Mouse (Mus musculus): ENCODE results near the gene Cacna2d2. TPM values are rescaled to one million over a fixed set of nuclear protein-coding genes. Genes with fewer than 3 reads are reported as not detected.

Gene Cacna2d2
- total and polyA plus RNA-seq, 2 experiments = not detected

DNA sequence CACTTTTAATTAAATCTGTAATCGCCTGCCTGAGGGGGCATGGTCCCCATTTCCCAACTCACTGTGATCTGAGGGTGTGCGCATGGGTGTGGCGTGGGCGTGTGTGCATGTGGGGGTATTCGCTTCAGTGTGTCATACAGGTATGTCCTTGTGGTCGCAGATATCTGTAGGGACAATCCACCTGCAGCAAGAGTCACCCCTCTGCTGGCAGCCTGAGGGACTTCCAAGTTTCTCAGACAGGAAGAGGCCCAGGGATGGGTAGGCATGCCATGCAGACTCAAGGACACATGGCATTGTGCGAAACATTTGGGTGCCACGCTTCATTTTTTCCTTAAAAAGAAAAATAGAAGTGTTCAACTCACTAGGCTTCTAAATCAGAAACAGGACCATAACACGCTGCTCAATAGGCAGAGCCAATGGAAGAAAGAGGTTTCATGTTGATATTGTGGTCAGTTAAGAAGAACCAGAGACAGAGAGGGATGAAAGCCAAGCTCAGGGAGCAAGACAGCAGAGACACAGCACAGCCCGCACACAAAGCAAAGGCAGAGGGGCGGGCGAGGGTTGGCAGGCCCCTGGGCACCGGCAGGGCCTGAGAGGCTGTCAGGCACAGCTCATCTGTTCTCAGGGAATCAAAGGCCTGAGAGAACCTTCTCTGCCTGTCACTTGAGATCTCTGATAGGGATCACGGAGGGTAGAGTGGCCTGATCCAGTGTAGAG lies 111.1 kb downstream of the Cacna2d2 start:
- WGBS = 83% methylated on average over 14 of the region's 14 CpGs

DNA sequence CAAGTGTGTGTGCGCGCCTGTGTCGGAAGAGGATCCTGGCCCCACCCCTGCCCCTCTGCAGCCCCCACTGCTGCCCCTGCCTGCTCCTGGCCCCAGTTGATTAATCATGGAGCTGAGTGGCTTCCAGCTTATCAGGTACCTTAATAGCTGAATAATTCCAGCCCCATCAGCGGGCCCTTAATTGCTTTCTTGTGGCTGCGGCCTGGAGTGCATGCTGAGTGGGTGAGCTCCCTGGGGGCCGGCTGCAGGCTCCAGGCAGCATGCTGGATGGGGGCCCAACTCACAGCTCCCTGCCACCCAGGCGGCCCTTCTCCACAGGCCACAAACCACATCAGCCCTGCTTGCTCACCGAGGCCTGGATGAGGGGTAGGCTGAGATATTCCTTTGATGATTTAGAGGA lies 112.0 kb downstream of the Cacna2d2 start:
- 81% methylated on average over 8 of the region's 8 CpGs for WGBS
- no peaks in the 10 kb centered on the region for H3K4me1 ChIP-seq (ENCODE audit: control insufficient read depth, insufficient read depth, low read length)
- no peak overlapping the region for H3K9ac ChIP-seq (ENCODE audit: low read depth, low read length)
- H3K4me3 ChIP-seq (ENCODE audit: insufficient read depth, low read depth, low read length) = no peak overlapping the region
- DNase-seq (ENCODE audit: extremely low read depth, low read depth, low spot score) = no peak
- TF ChIP-seq CTCF (IDR thresholded peaks at IDR 0.05; ENCODE audit: low read depth, low read length) = no peak
- TF ChIP-seq POLR2A (IDR thresholded peaks at IDR 0.05; ENCODE audit: extremely low read depth, insufficient read depth, low read length) = no peak
- H3K79me2 ChIP-seq (ENCODE audit: control insufficient read depth, insufficient read depth, low read length) = no peaks in the 10 kb centered on the region
- H3K36me3 ChIP-seq (ENCODE audit: control insufficient read depth, insufficient read depth, low read length) = no peaks in the 10 kb centered on the region
- H3K27me3 ChIP-seq (ENCODE audit: control insufficient read depth, insufficient read depth, low read length) = no peaks in the 10 kb centered on the region
- no peak overlapping the region for H3K27ac ChIP-seq (replicated peaks; ENCODE audit: insufficient read depth, low read depth, low read length)

More for the DNA sequence above, 111.1 kb downstream of the Cacna2d2 start:
- no peak overlapping the region for H3K4me3 ChIP-seq (ENCODE audit: insufficient read depth, low read depth, low read length)
- no peak overlapping the region for H3K27ac ChIP-seq (replicated peaks; ENCODE audit: insufficient read depth, low read depth, low read length)
- no peaks in the 10 kb centered on the region for H3K79me2 ChIP-seq (ENCODE audit: control insufficient read depth, insufficient read depth, low read length)
- no peaks in the 10 kb centered on the region for H3K36me3 ChIP-seq (ENCODE audit: control insufficient read depth, insufficient read depth, low read length)
- TF ChIP-seq POLR2A (IDR thresholded peaks at IDR 0.05; ENCODE audit: extremely low read depth, insufficient read depth, low read length) = no peak
- TF ChIP-seq CTCF (IDR thresholded peaks at IDR 0.05; ENCODE audit: low read depth, low read length) = no peak
- H3K4me1 ChIP-seq (ENCODE audit: control insufficient read depth, insufficient read depth, low read length) = no peaks in the 10 kb centered on the region
- no peaks in the 10 kb centered on the region for H3K27me3 ChIP-seq (ENCODE audit: control insufficient read depth, insufficient read depth, low read length)
- H3K9ac ChIP-seq (ENCODE audit: low read depth, low read length) = no peak overlapping the region
- DNase-seq (ENCODE audit: extremely low read depth, low read depth, low spot score) = no peak

DNA sequence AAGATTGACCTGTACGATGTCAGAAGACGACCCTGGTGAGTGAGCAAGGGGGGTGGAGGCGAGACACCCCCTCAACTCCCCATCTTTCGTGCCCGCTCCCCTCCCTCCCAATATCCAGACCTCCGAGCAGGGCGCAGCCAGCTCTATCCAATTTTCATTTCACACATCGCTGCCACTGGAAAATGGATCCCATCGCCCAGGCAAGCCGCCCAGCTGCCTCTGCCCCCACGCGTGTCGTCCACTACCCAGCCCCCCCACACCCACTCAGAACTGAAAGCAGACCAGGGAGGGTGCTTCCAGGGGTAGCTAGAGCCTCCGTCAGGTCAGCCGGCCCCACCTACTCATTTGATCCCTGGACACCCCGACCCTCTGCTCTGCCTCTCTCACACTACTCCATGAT lies 112.9 kb downstream of the Cacna2d2 start:
- Histone ChIP-seq H3K36me3 (ENCODE audit: control insufficient read depth, insufficient read depth, low read length) (no peaks in the 10 kb centered on the region), H3K27me3 (ENCODE audit: control insufficient read depth, insufficient read depth, low read length) (no peaks in the 10 kb centered on the region), H3K4me3 (ENCODE audit: insufficient read depth, low read depth, low read length) (no peak overlapping the region), H3K9ac (ENCODE audit: low read depth, low read length) (no peak overlapping the region), H3K27ac (replicated peaks; ENCODE audit: insufficient read depth, low read depth, low read length) (no peak overlapping the region), H3K4me1 (ENCODE audit: control insufficient read depth, insufficient read depth, low read length) (no peaks in the 10 kb centered on the region), H3K79me2 (ENCODE audit: control insufficient read depth, insufficient read depth, low read length) (no peaks in the 10 kb centered on the region)
- DNase-seq (ENCODE audit: extremely low read depth, low read depth, low spot score) = no peak
- 79% methylated on average over 16 of the region's 16 CpGs for WGBS
- no peak for TF ChIP-seq CTCF (IDR thresholded peaks at IDR 0.05; ENCODE audit: low read depth, low read length)
- no peak for TF ChIP-seq POLR2A (IDR thresholded peaks at IDR 0.05; ENCODE audit: extremely low read depth, insufficient read depth, low read length)

DNA sequence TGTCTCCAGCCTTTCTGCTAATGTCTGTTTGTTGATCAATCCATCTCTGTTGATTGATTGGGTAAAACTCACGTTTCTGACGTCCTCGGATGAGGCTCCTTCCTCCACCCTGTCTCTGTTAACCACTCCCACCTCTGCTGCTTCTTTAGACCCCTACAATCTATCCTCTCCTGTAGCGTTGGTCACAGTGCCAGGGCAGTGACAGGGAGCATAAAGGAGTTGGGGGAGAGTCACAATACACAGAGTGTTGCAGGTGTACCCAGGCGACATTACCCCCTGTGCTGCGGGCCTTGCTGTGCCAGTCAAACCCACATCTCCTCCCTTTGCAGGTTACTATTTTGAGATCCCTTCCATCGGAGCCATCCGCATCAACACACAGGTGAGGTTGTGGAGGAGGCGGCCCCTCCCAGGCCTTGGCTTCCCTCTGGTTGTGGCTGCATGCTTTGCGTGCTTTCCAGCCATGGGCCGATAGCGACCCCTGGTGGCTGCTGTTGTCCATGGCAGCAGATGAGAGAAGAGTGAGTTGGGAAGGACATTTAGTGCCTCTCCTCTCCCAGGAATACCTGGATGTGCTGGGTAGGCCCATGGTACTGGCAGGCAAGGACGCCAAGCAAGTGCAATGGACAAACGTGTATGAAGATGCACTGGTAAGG lies 115.0 kb downstream of the Cacna2d2 start:
- TF ChIP-seq CTCF (IDR thresholded peaks at IDR 0.05; ENCODE audit: low read depth, low read length) = peak; percentile 99
- no peak for TF ChIP-seq POLR2A (IDR thresholded peaks at IDR 0.05; ENCODE audit: extremely low read depth, insufficient read depth, low read length)
- H3K4me3 ChIP-seq (ENCODE audit: insufficient read depth, low read depth, low read length) = no peak overlapping the region
- H3K27me3 ChIP-seq (ENCODE audit: control insufficient read depth, insufficient read depth, low read length) = no peaks in the 10 kb centered on the region
- DNase-seq (ENCODE audit: extremely low read depth, low read depth, low spot score) = peak; percentile 31
- no peak overlapping the region for H3K9ac ChIP-seq (ENCODE audit: low read depth, low read length)
- H3K27ac ChIP-seq (replicated peaks; ENCODE audit: insufficient read depth, low read depth, low read length) = no peak overlapping the region
- no peaks in the 10 kb centered on the region for H3K36me3 ChIP-seq (ENCODE audit: control insufficient read depth, insufficient read depth, low read length)
- H3K4me1 ChIP-seq (ENCODE audit: control insufficient read depth, insufficient read depth, low read length) = no peaks in the 10 kb centered on the region
- 17% methylated on average over 14 of the region's 14 CpGs for WGBS
- no peaks in the 10 kb centered on the region for H3K79me2 ChIP-seq (ENCODE audit: control insufficient read depth, insufficient read depth, low read length)

DNA sequence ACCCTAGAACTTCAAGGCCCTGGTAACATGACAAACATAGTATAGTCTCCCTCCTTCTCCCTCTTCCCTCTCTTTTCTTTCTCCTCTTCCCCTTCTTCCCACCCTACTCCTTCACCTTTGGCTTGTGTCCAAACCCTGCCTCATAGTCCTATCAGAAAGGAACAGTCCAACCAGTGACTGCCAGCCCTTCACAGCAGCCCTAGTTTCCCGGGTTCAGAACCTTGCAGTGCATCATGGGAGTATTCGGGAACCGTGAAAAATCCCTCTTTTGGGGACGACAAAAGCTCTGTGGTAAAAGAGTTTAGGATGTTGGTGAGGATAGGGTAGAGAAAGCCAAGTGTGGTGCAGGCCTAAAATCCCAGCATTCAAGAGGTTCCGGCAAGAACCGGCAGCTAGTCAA lies 120.9 kb downstream of the Cacna2d2 start:
- 74% methylated on average over 6 of the region's 6 CpGs for WGBS
- H3K79me2 ChIP-seq (ENCODE audit: control insufficient read depth, insufficient read depth, low read length) = no peaks in the 10 kb centered on the region
- no peaks in the 10 kb centered on the region for H3K36me3 ChIP-seq (ENCODE audit: control insufficient read depth, insufficient read depth, low read length)
- no peak overlapping the region for H3K9ac ChIP-seq (ENCODE audit: low read depth, low read length)
- H3K4me1 ChIP-seq (ENCODE audit: control insufficient read depth, insufficient read depth, low read length) = no peaks in the 10 kb centered on the region
- H3K4me3 ChIP-seq (ENCODE audit: insufficient read depth, low read depth, low read length) = no peak overlapping the region
- no peak for DNase-seq (ENCODE audit: extremely low read depth, low read depth, low spot score)
- H3K27me3 ChIP-seq (ENCODE audit: control insufficient read depth, insufficient read depth, low read length) = no peaks in the 10 kb centered on the region
- TF ChIP-seq POLR2A (IDR thresholded peaks at IDR 0.05; ENCODE audit: extremely low read depth, insufficient read depth, low read length) (no peak), CTCF (IDR thresholded peaks at IDR 0.05; ENCODE audit: low read depth, low read length) (no peak)
- no peak overlapping the region for H3K27ac ChIP-seq (replicated peaks; ENCODE audit: insufficient read depth, low read depth, low read length)

DNA sequence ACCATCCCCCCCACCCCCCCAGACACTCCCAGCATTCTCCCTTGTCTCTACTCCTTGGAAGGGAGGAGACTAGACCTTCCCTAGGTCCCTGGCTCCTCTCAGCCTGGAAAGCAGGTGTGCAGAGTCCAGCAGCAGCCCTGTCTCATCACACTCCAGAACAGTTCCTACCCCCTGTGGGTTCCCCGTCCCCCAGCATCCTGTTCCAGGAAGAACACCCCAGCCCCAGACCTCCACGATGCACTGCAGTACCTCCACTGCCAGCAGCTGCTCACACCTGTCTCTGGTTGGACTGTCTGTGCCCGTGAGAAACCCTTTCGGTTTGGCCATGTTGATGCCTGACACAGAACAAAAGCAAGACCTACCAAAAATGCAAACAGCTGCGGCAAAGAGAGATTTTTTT lies 121.8 kb downstream of the Cacna2d2 start:
- Histone ChIP-seq H3K9ac (ENCODE audit: low read depth, low read length) (no peak overlapping the region), H3K27me3 (ENCODE audit: control insufficient read depth, insufficient read depth, low read length) (no peaks in the 10 kb centered on the region)
- 66% methylated on average over 5 of the region's 5 CpGs for WGBS

More for the DNA sequence above, 121.8 kb downstream of the Cacna2d2 start:
- Histone ChIP-seq H3K36me3 (ENCODE audit: control insufficient read depth, insufficient read depth, low read length) (no peaks in the 10 kb centered on the region), H3K4me3 (ENCODE audit: insufficient read depth, low read depth, low read length) (no peak overlapping the region), H3K79me2 (ENCODE audit: control insufficient read depth, insufficient read depth, low read length) (no peaks in the 10 kb centered on the region), H3K4me1 (ENCODE audit: control insufficient read depth, insufficient read depth, low read length) (no peaks in the 10 kb centered on the region), H3K27ac (replicated peaks; ENCODE audit: insufficient read depth, low read depth, low read length) (no peak overlapping the region)
- TF ChIP-seq POLR2A (IDR thresholded peaks at IDR 0.05; ENCODE audit: extremely low read depth, insufficient read depth, low read length) = no peak
- TF ChIP-seq CTCF (IDR thresholded peaks at IDR 0.05; ENCODE audit: low read depth, low read length) = no peak
- DNase-seq (ENCODE audit: extremely low read depth, low read depth, low spot score) = no peak
